ENCODE assay signal across 12 mouse cellular contexts in genomic region chr2:152539944-152540710, GRCm38 (mm10). TPM values are rescaled to one million over a fixed set of nuclear protein-coding genes. Genes with fewer than 3 reads are reported as not detected.
DNase-seq lines count a peak whose midpoint lies in the region; TF ChIP-seq lines count a peak whose summit lies in the region.
"Had no signal": no experiment of that assay in that cellular context is flagged by ENCODE, and none has a peak within 500 bp of the region (broad histone marks: within the 10 kb centered on the region; RNA-seq: fewer than 3 reads in every experiment).

Gene Defb29, minus strand, starts transcription at chr2:152540098.

- H3K27me3 ChIP-seq in forebrain, embryonic 10.5 days (ENCODE audit: poor library complexity, severe bottlenecking): no peaks in the 10 kb centered on the region
- H3K27me3 ChIP-seq: midbrain, embryonic 12.5 days had no signal

- H3K9me3 ChIP-seq in forebrain, embryonic 10.5 days: peaks cover 5% of the 10 kb centered on the region; the same call in 1 of the 2 replicates
- H3K9me3 ChIP-seq: midbrain, embryonic 12.5 days had no signal

- no peak for TF ChIP-seq POLR2A in brain, embryonic 14.5 days (IDR thresholded peaks at IDR 0.05; ENCODE audit: borderline replicate concordance, extremely low read depth, insufficient read depth, insufficient read length, poor library complexity, severe bottlenecking)

- no peaks in the 10 kb centered on the region for H3K36me3 ChIP-seq in forebrain, embryonic 10.5 days (replicated peaks)
- H3K36me3 ChIP-seq: hindbrain, embryonic 10.5 days; midbrain, embryonic 12.5 days had no signal

- 62% methylated on average over 13 of the region's 13 CpGs for WGBS in forebrain, embryonic 10.5 days

- no peak within 1 kb of the TSS for H3K27ac ChIP-seq in forebrain, embryonic 10.5 days
- H3K27ac ChIP-seq: hindbrain, embryonic 10.5 days; midbrain, embryonic 12.5 days had no signal

- H3K4me1 ChIP-seq in forebrain, embryonic 10.5 days: no peaks in the 10 kb centered on the region
- H3K4me1 ChIP-seq: hindbrain, embryonic 10.5 days; midbrain, embryonic 12.5 days had no signal

- no peak within 1 kb of the TSS for H3K4me3 ChIP-seq in forebrain, embryonic 10.5 days
- H3K4me3 ChIP-seq: hindbrain, embryonic 10.5 days; midbrain, embryonic 12.5 days had no signal

- TF ChIP-seq CTCF in brain, embryonic 14.5 days (IDR thresholded peaks at IDR 0.05; ENCODE audit: borderline replicate concordance, extremely low read depth, insufficient read depth, insufficient read length): peak; percentile 33; the same call in 1 of the 2 replicates

- DNase-seq in 3134 (ENCODE audit: extremely low read depth, insufficient read length, low spot score): peak; percentile 14
- peak; percentile 16 for DNase-seq in A20 (ENCODE audit: low read depth, low spot score)
- no peak for DNase-seq in brain, embryonic 14.5 days (ENCODE audit: low read depth)
- peak; percentile 77 for DNase-seq in kidney, postnatal 14 days
- no peak for DNase-seq in forebrain, embryonic 10.5 days (ENCODE audit: extremely low spot score, low spot score)
- DNase-seq in thymus, postnatal 36 days: no peak
- no peak for DNase-seq in spleen, adult 12 weeks (ENCODE audit: low spot score)
- DNase-seq: adrenal gland, postnatal 14 days; lung, adult 2 months had no signal

RNA-seq across cellular contexts. Expression of gene Defb29, which starts in this region (rescaled TPM):
- not detected in 2 replicates for polyA plus RNA-seq in brain, embryonic 14.5 days (2012; rRNA removed)
- not detected in 2 replicates for polyA plus RNA-seq in forebrain, embryonic 10.5 days (2016; fragmentation: Nextera tagmentation; extraction: Ambion mirVana)
- polyA plus RNA-seq: hindbrain, embryonic 10.5 days; lung, adult 2 months; midbrain, embryonic 12.5 days; neural tube, embryonic 11.5 days had no signal

Comparison
In these comparisons a context has a peak if more than half of its experiments do, and no peak if none do; other contexts are left out.
1. DNase-seq: peak in 3134 (single experiment), A20 (single experiment) and kidney, postnatal 14 days (single experiment); none in brain, embryonic 14.5 days (single experiment), forebrain, embryonic 10.5 days (single experiment), thymus, postnatal 36 days (0 of 2) and spleen, adult 12 weeks (single experiment).